Mouse (Mus musculus): Measurements from ENCODE around the gene Sin3b. TPM values are rescaled to one million over a fixed set of nuclear protein-coding genes. Genes with fewer than 3 reads are reported as not detected.

The Sin3b gene
- polyA plus RNA-seq, 1 experiment from 2014 or later, result 171 TPM

DNA sequence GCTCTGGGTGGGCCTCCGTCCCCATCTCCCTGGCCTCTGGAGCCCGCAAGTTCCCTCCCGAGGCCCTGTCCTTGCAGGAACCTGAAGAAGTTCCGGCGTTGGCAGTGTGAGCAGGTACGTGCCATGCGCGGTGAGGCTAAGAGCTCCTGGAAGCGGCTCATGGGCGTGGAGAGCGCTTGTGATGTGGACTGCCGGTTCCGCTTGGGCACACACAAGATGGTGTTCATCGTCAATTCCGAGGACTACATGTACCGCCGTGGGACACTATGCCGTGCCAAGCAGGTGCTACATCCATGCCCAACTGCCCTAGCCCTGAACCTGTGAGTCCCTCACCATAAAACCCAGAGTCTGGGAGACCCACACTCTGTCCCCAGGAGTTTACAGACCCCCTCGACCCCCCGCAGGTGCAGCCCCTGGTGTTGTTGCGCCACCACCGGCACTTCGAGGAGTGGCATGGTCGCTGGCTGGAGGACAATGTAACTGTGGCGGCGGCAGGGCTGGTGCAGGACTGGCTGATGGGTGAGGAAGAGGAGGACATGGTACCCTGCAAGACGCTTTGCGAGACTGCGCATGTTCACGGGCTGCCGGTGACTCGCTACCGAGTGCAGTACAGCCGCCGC lies 33.8 kb downstream of the Sin3b start:
- Histone ChIP-seq H3K4me1 (replicated peaks) (no peaks in the 10 kb centered on the region), H3K4me2 (no peak overlapping the region), H3K27me3 (no peaks in the 10 kb centered on the region), H3K27ac (no peak overlapping the region), H3K9me3 (no peaks in the 10 kb centered on the region), H3K9ac (no peak overlapping the region), H3K36me3 (peaks cover 78% of the 10 kb centered on the region), H3K4me3 (no peak overlapping the region)
- peak; percentile 40; the same call in 1 of the 2 replicates for ATAC-seq (ENCODE audit: low FRiP score)
- WGBS, result 97% methylated on average over 35 of the region's 35 CpGs

GRCm38 (mm10) chr8:72757426-72758195 lies 34.5 kb downstream of the Sin3b start:
- Histone ChIP-seq H3K9me3 (no peaks in the 10 kb centered on the region), H3K4me3 (no peak overlapping the region), H3K27me3 (no peaks in the 10 kb centered on the region), H3K27ac (no peak overlapping the region), H3K36me3 (peaks cover 71% of the 10 kb centered on the region), H3K4me1 (replicated peaks) (no peaks in the 10 kb centered on the region), H3K9ac (no peak overlapping the region), H3K4me2 (no peak overlapping the region)
- 93% methylated on average over 15 of the region's 15 CpGs for WGBS
- 0 out of 2 replicates have a peak, but pooled peaks have one; percentile 3 for ATAC-seq (ENCODE audit: low FRiP score)

DNA sequence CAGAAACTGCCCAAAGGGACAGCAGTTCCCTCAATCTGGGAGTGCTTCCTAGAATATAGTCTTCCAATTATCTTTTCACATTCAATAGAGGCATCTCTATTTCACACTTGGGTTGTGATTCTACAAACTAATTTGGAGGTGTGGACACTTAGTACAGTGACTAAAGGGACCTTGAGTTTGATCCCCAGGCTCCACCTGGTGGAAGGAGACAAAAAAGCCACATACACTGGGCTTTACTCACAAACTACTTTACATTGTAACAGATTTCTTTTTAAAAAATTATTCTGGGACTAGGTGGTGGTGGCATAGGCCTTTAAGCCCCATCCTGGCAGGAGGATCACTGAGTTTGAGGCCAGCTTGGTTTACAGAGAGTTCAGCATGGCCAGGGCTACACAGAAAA lies 35.2 kb downstream of the Sin3b start:
- no peak for ATAC-seq (ENCODE audit: low FRiP score)

DNA sequence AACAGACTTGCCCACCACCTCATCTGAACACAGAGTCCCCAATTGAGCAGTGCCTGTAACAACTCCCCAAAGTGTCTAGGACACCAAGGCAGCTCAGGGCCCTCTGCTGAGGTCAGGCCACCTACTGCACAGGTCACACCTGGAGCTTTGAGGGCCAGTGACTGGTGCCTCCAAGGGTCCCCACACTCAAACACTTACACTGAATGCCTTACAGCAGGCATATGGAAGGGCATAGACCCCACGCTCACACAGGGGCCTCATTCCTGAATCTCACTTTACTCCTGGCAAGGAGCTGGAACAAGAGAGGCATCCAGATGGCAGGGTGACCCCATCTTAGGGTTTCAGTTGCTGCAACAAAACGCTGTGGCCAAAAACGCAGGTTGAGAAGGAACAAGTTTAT lies 37.1 kb downstream of the Sin3b start:
- Histone ChIP-seq H3K4me2 (no peak overlapping the region), H3K9me3 (no peaks in the 10 kb centered on the region), H3K4me1 (replicated peaks) (no peaks in the 10 kb centered on the region), H3K36me3 (peaks cover 50% of the 10 kb centered on the region), H3K9ac (no peak overlapping the region), H3K27ac (no peak overlapping the region), H3K4me3 (no peak overlapping the region), H3K27me3 (no peaks in the 10 kb centered on the region)
- 87% methylated on average over 3 of the region's 3 CpGs for WGBS
- ATAC-seq (ENCODE audit: low FRiP score), result no peak

More for the DNA sequence above, 35.2 kb downstream of the Sin3b start:
- peaks cover 64% of the 10 kb centered on the region for H3K36me3 ChIP-seq
- H3K9ac ChIP-seq, result no peak overlapping the region
- no peak overlapping the region for H3K4me2 ChIP-seq
- no peaks in the 10 kb centered on the region for H3K4me1 ChIP-seq (replicated peaks)
- no peak overlapping the region for H3K4me3 ChIP-seq
- H3K27me3 ChIP-seq, result no peaks in the 10 kb centered on the region
- no peaks in the 10 kb centered on the region for H3K9me3 ChIP-seq
- no peak overlapping the region for H3K27ac ChIP-seq

GRCm38 (mm10) chr8:72761322-72762051 lies 38.4 kb downstream of the Sin3b start, which contains the start of gene F2rl3:
TSS of gene F2rl3 (plus strand) at chr8:72761880.
- Histone ChIP-seq H3K4me3 (no peak within 1 kb of the TSS), H3K9ac (no peak within 1 kb of the TSS), H3K9me3 (no peaks in the 10 kb centered on the region), H3K4me1 (replicated peaks) (no peaks in the 10 kb centered on the region), H3K27ac (0 out of 2 replicates have a peak within 1 kb of the TSS, but pooled peaks have one; percentile 18), H3K4me2 (no peak within 1 kb of the TSS), H3K27me3 (no peaks in the 10 kb centered on the region), H3K36me3 (peaks cover 37% of the 10 kb centered on the region)
- WGBS, result 85% methylated on average over 7 of the region's 7 CpGs
- no peak for ATAC-seq (ENCODE audit: low FRiP score)

- H3K9ac ChIP-seq, result no peak overlapping the region
- no peak for ATAC-seq (ENCODE audit: low FRiP score)
- peaks cover 29% of the 10 kb centered on the region for H3K36me3 ChIP-seq
- H3K4me1 ChIP-seq (replicated peaks), result peaks cover 5% of the 10 kb centered on the region; the same call in 1 of the 2 replicates
- no peak overlapping the region for H3K27ac ChIP-seq
- 89% methylated on average over 12 of the region's 12 CpGs for WGBS
- H3K9me3 ChIP-seq, result no peaks in the 10 kb centered on the region
- no peak overlapping the region for H3K4me3 ChIP-seq
- H3K4me2 ChIP-seq, result no peak overlapping the region
- H3K27me3 ChIP-seq, result no peaks in the 10 kb centered on the region
These were observed 39.2 kb downstream of the Sin3b start for GRCm38 (mm10) chr8:72762306-72762705.

- H3K4me1 ChIP-seq (replicated peaks), result peaks cover 5% of the 10 kb centered on the region; the same call in 1 of the 2 replicates
- H3K4me3 ChIP-seq, result no peak overlapping the region
- no peaks in the 10 kb centered on the region for H3K9me3 ChIP-seq
- 70% methylated on average over 4 of the region's 4 CpGs for WGBS
- ATAC-seq (ENCODE audit: low FRiP score), result no peak
- H3K4me2 ChIP-seq, result no peak overlapping the region
- no peak overlapping the region for H3K9ac ChIP-seq
- no peak overlapping the region for H3K27ac ChIP-seq
- H3K36me3 ChIP-seq, result no peaks in the 10 kb centered on the region
- H3K27me3 ChIP-seq, result no peaks in the 10 kb centered on the region
These were observed 42.6 kb downstream of the Sin3b start for GRCm38 (mm10) chr8:72765696-72766095.

DNA sequence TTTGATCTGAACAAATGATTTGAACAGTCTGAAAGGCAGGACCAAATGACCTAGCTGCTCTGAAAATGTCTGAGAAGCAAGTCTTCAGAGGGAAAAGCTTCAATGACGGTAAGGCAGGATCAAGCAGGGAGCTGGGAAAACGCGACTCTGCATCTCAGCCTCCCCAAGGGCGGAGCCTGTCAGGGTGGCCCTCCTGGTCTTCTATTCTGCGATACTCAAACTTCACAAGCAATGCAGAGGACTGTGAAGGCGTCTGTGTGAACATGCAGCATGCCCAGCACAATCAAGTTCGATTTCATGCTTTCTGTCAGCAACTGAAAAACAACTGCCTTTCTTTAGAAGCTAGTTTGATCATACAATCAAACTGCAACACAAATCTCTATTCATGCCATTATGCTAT lies 43.7 kb downstream of the Sin3b start:
- H3K4me3 ChIP-seq, result no peak overlapping the region
- 33% methylated on average over 7 of the region's 7 CpGs for WGBS
- no peaks in the 10 kb centered on the region for H3K27me3 ChIP-seq
- no peak overlapping the region for H3K27ac ChIP-seq
- no peaks in the 10 kb centered on the region for H3K36me3 ChIP-seq
- no peak for ATAC-seq (ENCODE audit: low FRiP score)
- H3K9ac ChIP-seq, result no peak overlapping the region
- no peak overlapping the region for H3K4me2 ChIP-seq
- peaks cover 5% of the 10 kb centered on the region; the same call in 1 of the 2 replicates for H3K4me1 ChIP-seq (replicated peaks)
- H3K9me3 ChIP-seq, result no peaks in the 10 kb centered on the region

- Histone ChIP-seq H3K9me3 (no peaks in the 10 kb centered on the region), H3K4me2 (no peak overlapping the region), H3K27me3 (no peaks in the 10 kb centered on the region), H3K36me3 (no peaks in the 10 kb centered on the region), H3K4me1 (replicated peaks) (no peaks in the 10 kb centered on the region), H3K4me3 (no peak overlapping the region), H3K9ac (no peak overlapping the region), H3K27ac (no peak overlapping the region)
- no peak for ATAC-seq (ENCODE audit: low FRiP score)
- 100% methylated on average over 1 of the region's 1 CpGs for WGBS
These were observed 54.7 kb downstream of the Sin3b start for GRCm38 (mm10) chr8:72777797-72778196.

GRCm38 (mm10) chr8:72780644-72781043 lies 57.6 kb downstream of the Sin3b start:
- Histone ChIP-seq H3K9me3 (no peaks in the 10 kb centered on the region), H3K4me1 (replicated peaks) (no peaks in the 10 kb centered on the region), H3K4me3 (no peak overlapping the region), H3K27me3 (no peaks in the 10 kb centered on the region), H3K27ac (no peak overlapping the region), H3K9ac (no peak overlapping the region), H3K36me3 (no peaks in the 10 kb centered on the region), H3K4me2 (no peak overlapping the region)
- WGBS, result 98% methylated on average over 4 of the region's 4 CpGs
- no peak for ATAC-seq (ENCODE audit: low FRiP score)

GRCm38 (mm10) chr8:72801583-72801982 lies 78.5 kb downstream of the Sin3b start:
- no peak overlapping the region for H3K27ac ChIP-seq
- WGBS, result 80% methylated on average over 2 of the region's 2 CpGs
- no peaks in the 10 kb centered on the region for H3K27me3 ChIP-seq
- H3K36me3 ChIP-seq, result no peaks in the 10 kb centered on the region
- no peak overlapping the region for H3K4me2 ChIP-seq
- H3K4me1 ChIP-seq (replicated peaks), result no peaks in the 10 kb centered on the region
- no peak overlapping the region for H3K9ac ChIP-seq
- no peak for ATAC-seq (ENCODE audit: low FRiP score)
- H3K4me3 ChIP-seq, result no peak overlapping the region
- no peaks in the 10 kb centered on the region for H3K9me3 ChIP-seq

Data from hindbrain, embryonic 13.5 days (tissue).